Mouse (Mus musculus) lung, adult 2 months (tissue): Measurements from ENCODE around the gene Rab34. TPM values are rescaled to one million over a fixed set of nuclear protein-coding genes. Genes with fewer than 3 reads are reported as not detected.

Source experiments
- DNase-seq: peaks from one replicate; pipeline ENCODE4 v3.0.0; 2022
- H3K4me1 ChIP-seq: fragments of 200-500 bp; 2 replicates; pipeline ENCODE4 v1.6.1; 2011; ENCODE audit warnings: low read length; ENCODE audit not compliant: control insufficient read depth, insufficient read depth
- H3K4me3 ChIP-seq: fragments of 200-500 bp; replicated peaks from 2 replicates; pipeline ENCODE3; 2011; ENCODE audit warnings: low read depth, mild to moderate bottlenecking, control low read depth, low read length; ENCODE audit errors: extremely low read depth
- CTCF ChIP-seq: fragments of 200-500 bp; IDR thresholded peaks from 2 replicates; pipeline ENCODE4 v1.5.1; 2011; ENCODE audit warnings: mild to moderate bottlenecking, low read length, control low read depth; ENCODE audit not compliant: insufficient read depth
- POLR2A ChIP-seq: fragments of 200-500 bp; IDR thresholded peaks from 2 replicates; pipeline ENCODE4 v1.6.1; 2011; ENCODE audit warnings: low read depth, mild to moderate bottlenecking, control low read depth, low read length, borderline replicate concordance; ENCODE audit errors: extremely low read depth
- WGBS: fragments of 180-500 bp; shearing (Covaris S2); methylation state at CpG from one replicate; pipeline ENCODE4 v1.1.7; 2018; 5-methylcytosine and 5-hydroxymethylcytosine counted together
- polyA plus RNA-seq: library from polyadenylated mRNA; depleted of rRNA; stranded (reverse); fragments of >200 nt; gene quantifications from 2 replicates; pipeline ENCODE4 v1.2.3, GENCODE M21; 2012

Rab34 gene
- polyA plus RNA-seq, 1 experiment, result 45.4 TPM

DNA sequence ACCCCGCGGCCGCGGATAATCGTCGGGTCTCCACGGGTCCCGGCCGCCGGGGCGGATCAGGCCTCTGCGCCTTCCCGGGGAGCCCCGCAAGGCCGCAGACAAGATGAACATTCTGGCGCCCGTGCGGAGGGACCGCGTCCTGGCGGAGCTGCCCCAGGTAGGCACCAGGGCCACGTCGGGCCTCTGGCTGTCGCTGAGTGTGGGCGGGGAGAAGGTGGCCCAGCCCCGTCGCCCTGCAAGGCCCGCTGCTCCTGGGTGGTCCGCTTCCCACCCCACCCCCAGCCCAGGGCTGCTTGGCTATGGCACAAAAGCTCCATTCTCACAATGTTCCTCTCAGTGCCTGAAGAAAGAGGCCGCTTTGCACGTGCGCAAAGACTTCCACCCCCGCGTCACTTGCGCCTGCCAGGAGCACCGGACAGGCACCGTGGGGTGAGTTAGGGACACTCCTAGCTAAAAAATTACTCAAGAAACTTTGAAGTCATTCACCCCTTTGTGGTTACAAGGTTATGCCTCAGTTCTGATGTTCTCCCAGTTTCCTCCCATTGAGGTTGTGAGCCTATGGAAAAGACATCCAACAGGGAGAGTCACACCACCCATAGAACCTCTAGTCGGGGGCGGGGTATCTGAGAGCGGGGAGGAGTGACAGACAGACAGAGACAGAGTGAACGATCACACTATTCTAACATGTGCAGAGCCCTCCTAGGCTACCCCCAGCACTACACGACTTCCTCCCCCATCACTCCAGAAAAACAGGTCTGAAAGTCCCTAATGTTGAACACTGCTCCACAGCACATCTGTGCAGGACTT, 1.2 kb downstream of the Rab34 start:
- Histone ChIP-seq H3K4me3 (peak overlapping the region; percentile 60), H3K4me1 (no peaks in the 10 kb centered on the region)
- TF ChIP-seq CTCF (no peak), POLR2A (peak; percentile 45; the same call in 1 of the 2 replicates)
- peak; percentile 65 for DNase-seq
- WGBS, result 2% methylated on average over 42 of the region's 42 CpGs

DNA sequence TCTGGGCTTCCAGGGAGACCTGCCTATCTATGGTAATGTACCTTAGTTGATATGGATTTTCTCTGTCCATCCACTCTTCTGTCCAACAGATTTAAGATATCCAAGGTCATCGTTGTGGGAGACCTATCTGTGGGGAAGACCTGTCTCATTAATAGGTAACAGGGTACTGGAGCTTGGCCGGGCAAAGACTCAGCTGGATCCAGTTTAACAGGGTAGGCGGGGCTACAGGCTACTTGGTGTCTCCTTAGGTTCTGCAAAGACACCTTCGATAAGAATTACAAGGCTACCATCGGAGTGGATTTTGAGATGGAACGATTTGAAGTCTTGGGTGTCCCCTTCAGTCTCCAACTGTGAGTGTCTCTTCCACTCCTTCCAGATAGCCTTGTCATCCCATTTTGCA, 1.8 kb downstream of the Rab34 start:
- 58% methylated on average over 6 of the region's 6 CpGs for WGBS
- Histone ChIP-seq H3K4me1 (no peaks in the 10 kb centered on the region), H3K4me3 (no peak overlapping the region)
- TF ChIP-seq POLR2A, result no peak
- TF ChIP-seq CTCF, result no peak
- DNase-seq, result no peak

DNA sequence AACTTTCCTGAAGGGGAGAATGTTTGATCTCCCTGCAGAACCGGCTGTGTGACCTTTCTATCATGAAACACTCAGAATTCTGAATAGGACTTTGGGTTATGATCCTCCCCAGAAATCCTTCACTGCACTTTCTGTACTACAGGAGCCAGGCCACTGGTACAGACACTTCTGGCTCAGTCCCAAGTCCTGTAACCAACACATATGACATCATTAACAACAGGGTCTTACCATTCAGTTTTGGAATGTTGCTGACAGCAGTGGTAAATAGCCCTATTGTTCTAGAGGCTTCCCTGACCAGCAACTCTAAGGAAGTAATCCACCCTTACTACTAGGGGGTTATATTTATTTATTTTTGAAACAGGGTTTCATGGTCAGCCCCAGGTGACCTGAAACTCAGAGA, 4.9 kb downstream of the Rab34 start, which contains the start of gene Proca1:
Gene Proca1, plus strand, starts transcription at position 280 of the 400 bp plus-strand sequence.
- WGBS, result 34% methylated on average over 1 of the region's 1 CpGs
- Histone ChIP-seq H3K4me3 (peak within 1 kb of the TSS; percentile 70), H3K4me1 (no peaks in the 10 kb centered on the region)
- TF ChIP-seq POLR2A (no peak), CTCF (no peak)
- no peak for DNase-seq

DNA sequence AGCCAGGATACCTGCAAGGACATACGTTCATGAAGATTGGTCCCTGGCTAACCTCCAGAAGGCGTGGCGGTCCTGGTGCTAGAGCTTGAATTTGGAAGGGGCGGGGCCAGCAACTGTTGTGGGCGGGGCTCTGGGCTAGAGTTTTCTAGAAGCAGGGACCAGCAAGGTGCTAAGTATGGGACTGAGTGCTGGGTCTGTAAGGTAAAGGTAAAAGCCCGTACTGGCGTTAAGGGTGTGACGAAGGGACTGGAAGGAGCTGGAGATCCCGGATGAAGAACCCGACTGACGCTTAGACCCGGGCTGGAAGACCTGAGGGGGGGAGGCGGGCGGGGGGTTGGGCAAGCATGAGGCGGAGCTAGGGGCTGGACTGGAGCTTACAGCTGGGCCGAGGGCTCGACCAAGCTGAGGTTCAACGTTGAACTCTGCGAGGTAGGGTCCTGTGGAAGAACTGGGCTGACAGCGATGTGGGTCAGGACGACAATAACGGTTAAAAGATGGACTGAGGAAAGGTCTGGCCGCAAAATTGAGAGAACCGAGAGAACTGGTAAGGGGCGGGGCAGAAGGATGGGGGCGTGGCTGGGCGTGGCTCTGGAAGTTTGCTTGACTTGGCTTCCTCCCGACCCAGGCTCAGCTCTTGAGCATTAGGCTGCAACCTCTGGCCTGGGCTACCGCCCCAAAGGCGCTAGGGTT, 6.3 kb downstream of the Rab34 start:
- no peaks in the 10 kb centered on the region for H3K4me1 ChIP-seq
- 3% methylated on average over 30 of the region's 30 CpGs for WGBS
- peak overlapping the region; percentile 70 for H3K4me3 ChIP-seq
- TF ChIP-seq CTCF (no peak), POLR2A (peak; percentile 63; the same call in 1 of the 2 replicates)
- peak; percentile 86 for DNase-seq

DNA sequence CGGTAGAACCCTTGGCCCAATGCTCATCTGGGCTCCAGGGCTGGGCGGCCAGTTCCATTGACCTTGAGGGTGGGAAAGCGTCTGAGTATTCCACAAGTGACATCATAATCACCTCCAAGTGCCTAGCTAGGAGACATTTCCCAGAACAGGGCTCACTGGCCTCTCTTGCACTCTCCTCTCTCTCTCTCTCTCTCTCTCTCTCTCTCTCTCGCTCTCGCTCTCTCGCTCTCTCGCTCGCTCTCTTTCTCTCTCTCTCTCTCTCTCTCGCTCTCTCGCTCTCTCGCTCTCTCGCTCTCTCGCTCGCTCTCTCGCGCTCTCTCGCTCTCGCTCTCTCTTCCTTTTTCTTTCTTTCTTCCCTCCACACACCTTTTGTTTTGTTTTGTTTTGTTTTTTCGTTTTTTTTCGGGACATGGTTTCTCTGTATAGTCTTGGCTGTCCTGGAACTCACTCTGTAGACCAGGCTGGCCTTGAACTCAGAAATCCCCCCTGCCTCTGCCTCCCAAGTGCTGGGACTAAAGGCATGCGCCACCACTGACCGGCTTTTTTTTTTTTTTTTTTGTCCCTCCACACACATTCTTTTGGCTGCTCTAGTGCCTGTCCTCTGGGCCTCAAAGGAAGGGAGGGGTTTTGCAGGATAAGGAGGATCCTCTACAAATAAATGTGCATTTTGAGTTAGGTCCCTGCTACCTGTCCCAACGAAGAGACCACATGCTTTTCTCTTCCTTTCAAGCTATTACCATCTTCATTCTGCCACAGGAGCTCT, 7.1 kb downstream of the Rab34 start:
- WGBS, result 60% methylated on average over 23 of the region's 23 CpGs
- no peak for DNase-seq
- Histone ChIP-seq H3K4me3 (peak overlapping the region; percentile 70), H3K4me1 (no peaks in the 10 kb centered on the region)
- TF ChIP-seq POLR2A (no peak), CTCF (no peak)

DNA sequence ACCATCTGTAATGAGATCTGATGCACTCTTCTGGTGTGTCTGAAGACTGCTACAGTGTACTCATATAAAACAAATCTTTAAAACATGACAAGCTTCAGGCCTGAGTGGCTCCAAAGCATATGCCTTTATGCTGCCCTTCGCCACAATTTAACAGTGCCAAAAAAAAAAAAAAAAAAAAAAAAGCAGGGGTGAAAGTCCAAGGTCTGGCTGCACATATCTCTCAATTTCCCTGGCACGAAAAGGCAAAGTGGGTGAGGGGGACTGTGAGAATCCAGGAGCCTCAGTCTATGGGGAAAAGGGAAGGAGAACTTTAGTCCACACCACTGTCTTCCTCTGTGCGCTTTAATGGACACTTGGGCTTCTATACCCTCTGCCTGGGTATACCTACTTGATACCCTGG, 14.1 kb downstream of the Rab34 start:
- DNase-seq, result no peak
- Histone ChIP-seq H3K4me3 (no peak overlapping the region), H3K4me1 (no peaks in the 10 kb centered on the region)
- TF ChIP-seq CTCF (no peak), POLR2A (no peak)
- 91% methylated on average over 3 of the region's 3 CpGs for WGBS

DNA sequence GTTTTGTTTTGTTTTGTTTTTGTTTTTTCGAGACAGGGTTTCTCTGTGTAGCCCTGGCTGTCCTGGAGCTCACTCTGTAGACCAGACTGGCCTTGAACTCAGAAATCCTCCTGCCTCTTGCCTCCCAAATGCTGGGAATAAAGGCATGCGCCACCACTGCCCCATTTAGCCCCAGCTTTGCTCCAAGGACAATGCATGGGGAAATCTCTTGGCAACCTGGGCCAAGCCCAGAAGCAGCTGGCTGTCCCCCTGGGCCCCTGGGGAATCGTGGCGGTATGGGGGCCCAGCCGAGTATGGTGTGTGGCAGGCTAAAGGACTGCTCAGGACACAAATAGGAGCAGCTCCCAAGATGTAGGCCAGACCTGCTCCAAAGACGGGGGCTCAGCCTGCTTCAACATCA, 16.1 kb downstream of the Rab34 start:
- Histone ChIP-seq H3K4me1 (no peaks in the 10 kb centered on the region), H3K4me3 (no peak overlapping the region)
- no peak for TF ChIP-seq CTCF
- 79% methylated on average over 6 of the region's 6 CpGs for WGBS
- DNase-seq, result no peak

DNA sequence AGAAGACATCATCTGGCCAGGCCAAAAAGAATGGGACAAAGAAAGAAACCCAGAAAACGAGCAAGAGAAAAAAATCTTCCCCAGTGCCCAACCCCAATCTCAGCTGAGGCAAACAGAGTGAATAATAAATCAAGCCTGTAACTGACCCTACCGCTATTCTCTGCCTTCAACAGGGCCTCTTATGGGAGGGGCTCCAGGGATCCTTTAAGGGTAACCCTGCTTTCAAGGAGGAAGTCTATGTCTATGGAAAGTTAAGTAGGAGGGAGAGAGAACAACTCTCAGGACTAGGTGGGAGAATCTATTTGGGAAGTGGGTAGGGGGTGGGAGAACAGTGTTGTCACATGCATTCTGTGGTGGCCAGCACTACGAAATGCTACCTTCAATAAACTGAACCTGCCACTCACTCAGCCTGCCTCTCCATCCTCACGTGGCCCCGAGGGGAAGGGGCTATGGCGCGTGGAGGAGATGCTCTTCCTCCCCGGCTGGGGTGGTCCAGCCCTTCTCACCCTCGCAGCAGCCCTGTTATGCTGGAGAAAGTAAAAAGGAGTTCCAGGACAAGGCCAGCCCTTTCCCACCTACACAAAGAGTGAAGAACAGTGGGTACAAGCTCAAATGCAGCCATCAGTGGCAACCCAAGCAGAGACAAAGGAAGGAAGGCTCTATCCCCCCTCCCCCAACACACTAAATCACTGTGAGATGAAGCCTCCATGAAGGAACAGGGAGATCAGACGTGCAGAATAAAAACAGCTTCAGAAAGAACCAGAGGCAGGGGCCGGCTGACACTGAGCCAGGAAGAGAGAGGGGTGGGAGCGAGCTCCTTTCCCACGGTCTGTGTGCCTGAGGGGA, 17.4 kb downstream of the Rab34 start:
- 77% methylated on average over 13 of the region's 13 CpGs for WGBS
- H3K4me3 ChIP-seq, result no peak overlapping the region
- no peak for TF ChIP-seq POLR2A
- TF ChIP-seq CTCF, result no peak
- H3K4me1 ChIP-seq, result no peaks in the 10 kb centered on the region
- no peak for DNase-seq

DNA sequence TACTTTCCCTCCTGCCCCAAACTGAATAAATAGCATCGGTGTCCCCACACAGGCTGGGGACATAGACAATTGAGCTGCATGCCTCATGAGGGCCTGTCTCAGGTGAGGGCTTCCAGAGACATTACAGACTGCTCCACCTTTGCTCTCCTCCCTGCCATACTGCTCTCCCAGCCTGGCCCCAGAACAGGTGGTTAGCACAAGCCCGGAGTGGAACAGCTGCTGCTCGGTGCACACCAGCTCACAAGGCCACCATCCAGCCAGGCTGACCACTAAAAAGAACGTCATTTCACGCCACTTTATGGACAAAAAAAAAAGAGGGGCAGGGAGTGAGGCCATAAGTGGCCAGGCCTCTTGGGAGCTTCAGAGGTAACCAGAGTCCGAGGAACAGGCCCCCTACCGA, 19.0 kb downstream of the Rab34 start:
- no peaks in the 10 kb centered on the region for H3K4me1 ChIP-seq
- DNase-seq, result no peak
- TF ChIP-seq CTCF (no peak), POLR2A (no peak)
- WGBS, result 91% methylated on average over 7 of the region's 7 CpGs
- no peak overlapping the region for H3K4me3 ChIP-seq
